Mouse (Mus musculus): Measurements from ENCODE around the gene Cacna1f.

Gene Cacna1f

GRCm38 (mm10) chrX:7606783-7607182 is at the start of gene Cacna1f:
TSS of gene Cacna1f (plus strand) at chrX:7607083.
- DNase-seq (ENCODE audit: low read depth, low spot score), result no peak

DNA sequence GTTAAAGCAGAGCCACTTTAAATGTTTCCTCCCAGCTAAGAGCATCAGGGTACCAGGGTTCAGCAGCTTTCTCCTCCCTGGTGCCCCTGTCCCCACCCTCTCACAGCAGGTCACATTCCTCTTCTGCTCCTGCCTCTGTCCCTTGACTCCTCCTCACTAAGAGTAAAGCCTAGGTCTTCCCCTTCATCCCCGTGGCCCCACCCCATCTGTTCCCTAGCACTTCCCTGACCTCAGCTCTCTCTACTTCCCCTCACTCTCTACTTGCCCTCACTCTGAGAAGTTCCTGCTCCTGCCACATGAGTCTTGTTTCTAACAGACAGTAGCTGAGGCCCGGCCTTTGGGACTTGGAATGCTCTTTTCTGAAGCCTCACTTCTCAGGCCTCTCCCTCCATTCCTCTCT is 43.8 kb upstream of the Cacna1f start:
- peak; percentile 36 for DNase-seq (ENCODE audit: low read depth, low spot score)

GRCm38 (mm10) chrX:7566352-7566751 is 40.5 kb upstream of the Cacna1f start:
- DNase-seq (ENCODE audit: low read depth, low spot score), result no peak

DNA sequence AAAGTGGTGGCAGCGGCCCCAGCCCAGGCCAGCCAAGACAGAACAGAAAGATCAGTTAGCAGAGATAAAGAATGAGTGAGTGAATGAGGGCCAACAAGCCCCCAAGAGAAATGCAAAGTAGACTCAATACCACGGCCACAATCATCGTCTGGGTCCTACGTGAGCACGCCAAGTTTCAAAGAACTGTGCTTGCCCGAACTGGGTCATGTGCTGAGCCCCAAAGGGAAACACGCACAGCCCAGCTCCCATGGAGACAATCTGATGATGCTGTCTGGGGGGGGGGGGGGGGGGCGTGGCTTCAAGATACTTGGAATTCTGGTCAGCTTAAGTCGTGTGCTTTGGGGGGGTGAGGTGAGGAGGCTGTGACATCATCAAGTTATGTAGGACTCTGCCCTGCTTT is 39.4 kb upstream of the Cacna1f start:
- no peak for DNase-seq (ENCODE audit: low read depth, low spot score)

DNA sequence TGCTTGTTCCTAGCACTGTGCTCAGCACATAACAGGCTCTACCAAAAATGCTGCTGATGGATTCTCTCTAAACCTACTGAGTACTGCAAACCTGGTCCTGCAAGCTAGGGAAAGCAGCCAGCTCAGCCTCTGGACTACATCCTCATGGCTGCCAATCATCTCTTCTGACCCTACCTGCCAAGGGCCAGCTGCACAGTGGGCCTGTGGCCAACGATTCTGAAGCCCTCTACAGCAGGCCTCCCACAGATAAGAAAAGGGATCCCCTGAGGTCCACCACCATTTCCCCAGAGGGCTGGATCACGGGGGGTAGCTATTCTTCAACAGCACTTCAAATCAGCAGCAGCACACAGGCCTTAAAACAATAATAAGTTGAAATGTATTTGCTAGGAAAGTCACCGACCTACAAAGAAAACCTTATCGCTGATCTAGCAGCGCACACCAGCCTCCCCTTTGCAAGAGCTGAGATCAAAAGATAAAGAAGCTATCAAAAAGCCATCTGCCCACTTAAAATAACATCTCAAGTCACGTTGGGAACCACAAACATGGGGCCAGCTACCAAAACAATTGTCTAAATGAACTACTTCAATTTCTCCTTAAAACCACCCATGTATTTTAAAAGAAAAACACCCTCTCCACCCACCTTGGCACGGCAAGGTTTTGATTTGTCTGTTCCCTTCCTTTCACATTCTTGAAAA is 36.3 kb upstream of the Cacna1f start:
- DNase-seq (ENCODE audit: low read depth, low spot score), result no peak

- DNase-seq (ENCODE audit: low read depth, low spot score), result no peak
These were observed 35.2 kb upstream of the Cacna1f start for GRCm38 (mm10) chrX:7571565-7572136.

- no peak for DNase-seq (ENCODE audit: low read depth, low spot score)
These were observed 34.4 kb upstream of the Cacna1f start for GRCm38 (mm10) chrX:7572466-7572865.

DNA sequence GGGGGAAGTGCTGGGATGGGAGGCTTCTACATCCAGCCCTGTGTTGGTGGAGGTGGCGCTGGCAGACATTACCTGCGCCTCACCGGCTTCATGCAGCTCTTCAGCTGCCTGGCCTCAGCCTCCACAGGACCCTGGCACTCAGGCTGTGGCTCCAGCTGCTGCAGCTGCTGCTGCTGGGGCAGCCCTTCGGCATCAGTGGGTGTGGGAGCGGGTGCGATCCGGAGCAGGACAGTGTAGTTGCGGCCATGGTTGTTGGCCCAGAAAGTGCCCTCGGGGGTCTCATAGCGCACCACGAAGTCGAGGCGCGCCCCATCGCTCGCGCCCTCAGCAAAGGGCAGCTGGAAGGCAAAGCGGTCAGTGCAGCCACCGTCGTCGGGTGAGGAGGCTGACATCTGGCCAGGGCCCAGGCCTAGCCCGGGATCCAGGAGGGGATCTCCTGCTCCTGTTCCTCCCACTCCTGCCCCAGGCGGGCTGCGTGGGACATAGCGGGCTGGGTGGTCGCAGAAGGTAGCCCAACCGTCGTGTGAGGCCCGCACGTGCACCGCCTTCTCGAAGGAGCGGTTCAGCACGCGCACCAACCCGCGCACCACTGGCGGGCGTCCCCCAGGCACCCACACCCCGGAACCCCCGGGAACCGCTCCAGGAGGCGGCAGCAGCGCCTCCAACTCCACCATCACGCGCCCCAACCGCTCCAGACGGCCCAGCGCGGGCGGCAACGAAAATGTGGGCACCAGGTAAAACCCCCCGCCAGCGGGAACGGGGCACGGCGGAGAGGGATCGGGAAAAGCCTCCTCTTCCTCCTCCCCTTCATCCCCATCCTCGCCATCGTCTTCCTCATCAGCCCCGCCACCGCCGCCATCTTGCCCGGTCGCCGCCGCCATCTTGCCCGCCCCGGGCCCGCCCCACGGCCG is 33.5 kb upstream of the Cacna1f start, which contains the start of gene Foxp3:
Foxp3 (plus strand) TSS at position 469 of the 911 bp plus-strand sequence.
- DNase-seq (ENCODE audit: low read depth, low spot score), result no peak

GRCm38 (mm10) chrX:7574087-7574884 is 32.6 kb upstream of the Cacna1f start, which contains the start of gene Ppp1r3f:
TSS of gene Ppp1r3f (minus strand) at chrX:7574283.
- DNase-seq (ENCODE audit: low read depth, low spot score), result peak; percentile 95

GRCm38 (mm10) chrX:7574885-7575231 is 32.0 kb upstream of the Cacna1f start:
- DNase-seq (ENCODE audit: low read depth, low spot score), result no peak

DNA sequence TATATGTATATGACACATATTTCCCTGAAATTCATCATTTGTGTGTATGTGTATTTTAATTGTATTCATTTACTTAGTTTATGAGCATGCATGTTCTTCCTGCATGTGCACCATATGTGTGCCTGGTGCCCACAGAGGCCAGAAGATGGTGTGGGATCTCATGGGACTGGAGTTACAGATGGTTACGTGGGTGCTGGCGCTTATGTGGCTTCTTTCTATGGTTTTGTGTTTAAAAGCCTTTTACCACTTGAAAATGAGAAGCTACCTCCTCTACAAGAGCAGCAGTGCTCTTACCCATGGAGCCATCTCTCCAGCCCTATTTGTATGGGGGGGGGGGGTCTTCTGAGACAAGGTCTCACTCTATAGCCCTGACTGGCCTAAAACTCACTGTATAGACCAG is 25.7 kb upstream of the Cacna1f start:
- DNase-seq (ENCODE audit: low read depth, low spot score), result no peak

DNA sequence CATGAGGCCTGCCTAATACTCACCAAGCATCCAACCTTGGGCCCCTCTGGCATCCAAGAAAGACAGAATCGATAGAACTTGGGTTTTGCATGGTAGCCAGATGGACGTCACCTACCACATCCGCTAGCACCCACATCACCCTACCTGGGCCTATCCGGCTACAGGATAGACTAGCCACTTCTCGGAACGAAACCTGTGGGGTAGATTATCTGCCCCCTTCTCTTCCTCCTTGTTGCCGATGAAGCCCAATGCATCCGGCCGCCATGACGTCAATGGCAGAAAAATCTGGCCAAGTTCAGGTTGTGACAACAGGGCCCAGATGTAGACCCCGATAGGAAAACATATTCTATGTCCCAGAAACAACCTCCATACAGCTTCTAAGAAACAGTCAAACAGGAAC is 23.0 kb upstream of the Cacna1f start:
- no peak for DNase-seq (ENCODE audit: low read depth, low spot score)

GRCm38 (mm10) chrX:7586356-7586755 is 20.5 kb upstream of the Cacna1f start:
- DNase-seq (ENCODE audit: low read depth, low spot score), result no peak

DNA sequence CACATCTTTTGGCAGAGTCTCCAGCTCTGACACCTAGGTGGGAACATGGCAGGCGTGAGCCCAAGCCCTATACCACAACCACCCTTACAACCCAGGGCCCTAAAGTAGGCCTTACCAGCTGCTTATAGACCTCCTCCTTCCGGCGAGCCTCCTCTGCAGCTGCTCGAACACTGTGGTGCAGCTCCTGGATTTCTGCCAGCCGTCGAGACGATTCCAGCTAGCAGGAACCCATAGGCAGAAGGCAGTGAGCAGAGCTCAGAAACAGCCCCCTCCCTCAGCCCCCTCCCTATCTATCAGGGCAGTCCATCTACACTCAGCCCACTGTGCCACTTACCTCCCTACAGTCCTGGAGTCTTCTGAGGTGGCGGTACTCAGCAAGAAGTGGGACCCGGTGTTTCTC is 11.5 kb upstream of the Cacna1f start:
- DNase-seq (ENCODE audit: low read depth, low spot score), result no peak

DNA sequence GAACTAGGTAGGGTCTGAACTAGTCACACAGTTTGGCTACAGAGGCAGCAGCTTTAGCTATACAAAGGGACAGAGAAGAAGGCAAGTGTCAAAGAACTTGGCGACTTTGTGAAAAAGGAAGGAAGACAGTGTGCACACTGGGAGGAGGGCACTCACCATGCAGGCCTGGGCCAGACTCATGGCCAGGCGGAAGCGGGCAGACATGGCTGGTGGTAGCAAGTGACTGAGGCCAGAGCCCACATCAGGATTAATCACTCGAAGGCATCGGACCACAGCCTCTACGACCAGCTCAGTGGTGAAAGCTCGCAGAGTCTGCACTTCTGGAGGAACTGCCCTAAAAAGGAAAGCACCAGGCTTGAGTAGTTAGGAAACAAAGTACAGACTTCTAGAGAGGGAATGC is 2.9 kb upstream of the Cacna1f start:
- DNase-seq (ENCODE audit: low read depth, low spot score), result no peak

DNA sequence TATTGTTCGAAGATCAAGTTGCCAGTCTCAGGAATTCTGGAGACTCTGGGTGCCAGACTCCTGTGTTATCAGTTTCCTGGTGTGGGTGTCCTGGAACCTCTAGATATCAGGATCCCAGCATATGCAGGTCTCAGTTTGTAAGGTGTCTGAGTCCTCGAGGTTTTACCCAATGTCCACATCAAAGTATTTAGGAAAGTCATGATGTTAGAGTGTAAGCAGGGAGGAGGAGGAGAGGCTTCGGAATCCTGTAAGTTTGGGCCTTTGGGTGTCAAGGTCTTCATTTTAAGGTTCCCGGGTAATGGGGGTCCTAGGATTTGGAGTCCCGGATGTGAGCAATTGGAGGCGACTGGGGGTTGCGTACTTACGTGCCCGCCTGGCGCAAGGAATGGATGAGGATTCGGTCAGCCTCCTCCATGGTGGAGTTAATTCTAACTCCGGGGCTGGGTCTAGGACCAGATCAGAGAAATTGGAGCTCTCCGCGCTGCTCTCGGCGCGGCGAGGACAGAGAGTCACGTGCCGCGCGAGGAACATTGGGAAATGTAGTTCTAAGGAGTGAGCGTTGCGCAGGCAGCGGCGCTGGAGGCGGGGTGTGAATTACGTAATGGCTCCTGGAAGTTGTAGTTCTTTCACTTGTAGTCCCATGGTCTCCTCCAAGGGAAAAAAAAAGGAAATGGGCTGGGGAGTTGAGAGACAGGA is 1.9 kb upstream of the Cacna1f start, which contains the start of gene Ccdc22:
Ccdc22 (minus strand) TSS at position 639 of the 696 bp plus-strand sequence.
- DNase-seq (ENCODE audit: low read depth, low spot score), result peak; percentile 86

- no peak for DNase-seq (ENCODE audit: low read depth, low spot score)
These were observed 1.3 kb upstream of the Cacna1f start for GRCm38 (mm10) chrX:7605575-7605941.

DNA sequence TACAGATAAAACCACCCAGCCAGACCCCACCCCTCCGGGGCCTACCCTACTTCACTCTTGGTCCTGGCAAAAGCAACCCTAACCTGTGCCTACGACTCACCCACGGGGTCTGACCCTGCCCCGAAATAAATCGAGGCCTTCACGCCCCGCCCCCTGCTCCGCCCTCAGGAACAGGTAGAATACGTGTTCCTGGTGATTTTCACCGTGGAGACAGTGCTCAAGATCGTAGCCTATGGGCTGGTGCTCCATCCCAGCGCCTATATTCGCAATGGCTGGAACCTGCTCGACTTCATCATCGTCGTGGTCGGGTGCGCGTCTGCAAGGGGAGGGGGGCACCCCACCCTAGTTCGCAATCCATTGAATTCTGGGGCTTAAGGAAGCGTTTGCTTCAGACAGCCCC is 3.2 kb downstream of the Cacna1f start:
- no peak for DNase-seq (ENCODE audit: low read depth, low spot score)

GRCm38 (mm10) chrX:7610536-7611258 is 3.8 kb downstream of the Cacna1f start:
- peak; percentile 13 for DNase-seq (ENCODE audit: low read depth, low spot score)

GRCm38 (mm10) chrX:7617889-7618551 is 11.1 kb downstream of the Cacna1f start:
- DNase-seq (ENCODE audit: low read depth, low spot score), result no peak

Data from ES-CJ7 (cell line).